In the genomic region with DNA sequence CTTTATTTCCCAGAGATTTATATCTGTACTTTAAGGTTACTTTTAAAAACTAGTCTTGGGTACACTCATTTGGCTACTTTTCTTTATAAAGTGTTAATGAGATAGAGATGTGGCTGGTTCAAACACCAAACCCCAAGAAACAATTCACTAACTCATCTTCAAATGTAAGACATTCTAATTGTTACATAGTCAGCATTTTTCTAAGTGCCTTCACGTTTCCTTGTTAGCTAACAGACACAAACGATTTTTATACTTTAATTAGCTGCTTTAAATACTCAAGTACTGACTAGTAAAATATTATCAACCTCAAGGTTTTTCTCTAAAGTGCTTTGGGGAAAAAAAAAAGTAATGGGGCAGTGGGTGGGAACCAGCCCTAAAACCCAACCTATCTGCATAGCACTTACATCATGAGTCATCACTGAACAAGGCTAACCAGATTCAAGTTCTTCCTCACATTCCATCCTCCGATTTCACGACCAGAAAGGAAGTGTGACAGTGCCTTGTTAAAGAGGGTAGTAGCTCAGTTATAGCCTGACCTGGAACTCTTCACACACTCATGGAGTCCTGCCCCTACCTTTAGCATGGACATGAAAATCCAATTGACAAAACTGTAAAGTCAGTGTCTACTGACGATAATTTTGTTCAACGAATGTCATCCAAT, we compare ENCODE assay signal across 8 mouse cellular contexts. TPM values are rescaled to one million over a fixed set of nuclear protein-coding genes. Genes with fewer than 3 reads are reported as not detected.
DNase-seq lines count a peak whose midpoint lies in the region; ATAC-seq and TF ChIP-seq lines count a peak whose summit lies in the region.

No protein-coding gene starts in this region.

- ATAC-seq in embryonic facial prominence, embryonic 14.5 days (ENCODE audit: low read depth): no peak
- ATAC-seq in hindbrain, embryonic 14.5 days (ENCODE audit: low FRiP score): no peak
- 0 out of 2 replicates have a peak, but pooled peaks have one; percentile 4 for ATAC-seq in stomach, embryonic 16.5 days (ENCODE audit: insufficient read depth, low FRiP score)

- peak; percentile 45 for DNase-seq in embryo, embryonic 10.5 days (ENCODE audit: low spot score)
- no peak for DNase-seq in embryo, embryonic 10 days (ENCODE audit: low spot score)
- peak; percentile 62 for DNase-seq in embryonic facial prominence, embryonic 14.5 days (ENCODE audit: low spot score)
- no peak for DNase-seq in hindbrain, embryonic 14.5 days (ENCODE audit: low spot score)
- peak; percentile 15 for DNase-seq in lung, postnatal 14 days
- no peak for DNase-seq in frontal cortex, postnatal 25 days (ENCODE audit: low spot score in 2 of 2)

- TF ChIP-seq CTCF in E14TG2a.4 (conservative IDR thresholded peaks at IDR 0.05; ENCODE audit: low read length): no peak

- peak overlapping the region; percentile 96 for H3K4me3 ChIP-seq in E14TG2a.4 (replicated peaks; ENCODE audit: low read length)
- H3K4me3 ChIP-seq in embryonic facial prominence, embryonic 14.5 days (ENCODE audit: low read depth, low read length): peak overlapping the region; percentile 98
- H3K4me3 ChIP-seq in hindbrain, embryonic 14.5 days (replicated peaks; ENCODE audit: low read length): peak overlapping the region; percentile 64
- H3K4me3 ChIP-seq in stomach, embryonic 16.5 days (replicated peaks; ENCODE audit: low read length): peak overlapping the region; percentile 95

- H3K9ac ChIP-seq in embryonic facial prominence, embryonic 14.5 days (ENCODE audit: low read depth, low read length): peak overlapping the region; percentile 98
- peak overlapping the region; percentile 87 for H3K9ac ChIP-seq in hindbrain, embryonic 14.5 days
- peak overlapping the region; percentile 96 for H3K9ac ChIP-seq in stomach, embryonic 16.5 days (ENCODE audit: low read length)

- peak overlapping the region; percentile 79 for H3K4me2 ChIP-seq in embryonic facial prominence, embryonic 14.5 days (ENCODE audit: low read depth, low read length)
- peak overlapping the region; percentile 90 for H3K4me2 ChIP-seq in hindbrain, embryonic 14.5 days (replicated peaks)
- peak overlapping the region; percentile 93 for H3K4me2 ChIP-seq in stomach, embryonic 16.5 days (ENCODE audit: low read depth, low read length)

- peaks cover 42% of the 10 kb centered on the region for H3K36me3 ChIP-seq in E14TG2a.4 (ENCODE audit: insufficient read depth, low read length)
- H3K36me3 ChIP-seq in embryonic facial prominence, embryonic 14.5 days (ENCODE audit: control insufficient read depth, insufficient read depth, low read length): peaks cover 29% of the 10 kb centered on the region
- H3K36me3 ChIP-seq in hindbrain, embryonic 14.5 days (replicated peaks; ENCODE audit: control insufficient read depth, insufficient read depth): peaks cover 30% of the 10 kb centered on the region
- peaks cover 12% of the 10 kb centered on the region; the same call in 1 of the 2 replicates for H3K36me3 ChIP-seq in stomach, embryonic 16.5 days (ENCODE audit: control insufficient read depth, insufficient read depth, low read length)

- peaks cover 46% of the 10 kb centered on the region for H3K4me1 ChIP-seq in E14TG2a.4 (replicated peaks; ENCODE audit: low read depth, low read length)
- H3K4me1 ChIP-seq in embryonic facial prominence, embryonic 14.5 days (ENCODE audit: control insufficient read depth, insufficient read depth, low read length): peaks cover 13% of the 10 kb centered on the region
- H3K4me1 ChIP-seq in hindbrain, embryonic 14.5 days (replicated peaks; ENCODE audit: control insufficient read depth, insufficient read depth, low read length): peaks cover 35% of the 10 kb centered on the region
- peaks cover 7% of the 10 kb centered on the region for H3K4me1 ChIP-seq in stomach, embryonic 16.5 days (ENCODE audit: control insufficient read depth, insufficient read depth, low read length)

- 13% methylated on average over 6 of the region's 6 CpGs for WGBS in embryonic facial prominence, embryonic 14.5 days
- WGBS in hindbrain, embryonic 14.5 days: 22% methylated on average over 6 of the region's 6 CpGs
- WGBS in stomach, embryonic 16.5 days: 10% methylated on average over 6 of the region's 6 CpGs

- peaks cover 16% of the 10 kb centered on the region for H3K27me3 ChIP-seq in E14TG2a.4 (ENCODE audit: insufficient read depth, low read length)
- no peaks in the 10 kb centered on the region for H3K27me3 ChIP-seq in embryonic facial prominence, embryonic 14.5 days (replicated peaks; ENCODE audit: control insufficient read depth, insufficient read depth, low read length)
- no peaks in the 10 kb centered on the region for H3K27me3 ChIP-seq in hindbrain, embryonic 14.5 days (ENCODE audit: control insufficient read depth, insufficient read depth, low read length)
- no peaks in the 10 kb centered on the region for H3K27me3 ChIP-seq in stomach, embryonic 16.5 days (ENCODE audit: control insufficient read depth, insufficient read depth, low read length)

- H3K9me3 ChIP-seq in E14TG2a.4 (ENCODE audit: low read length): no peaks in the 10 kb centered on the region
- H3K9me3 ChIP-seq in embryonic facial prominence, embryonic 14.5 days (ENCODE audit: control insufficient read depth, low read length): no peaks in the 10 kb centered on the region
- H3K9me3 ChIP-seq in hindbrain, embryonic 14.5 days (ENCODE audit: control insufficient read depth, low read length): no peaks in the 10 kb centered on the region
- no peaks in the 10 kb centered on the region for H3K9me3 ChIP-seq in stomach, embryonic 16.5 days (replicated peaks; ENCODE audit: control insufficient read depth, low read length)

- peak overlapping the region; percentile 95; the same call in 1 of the 2 replicates for H3K27ac ChIP-seq in embryonic facial prominence, embryonic 14.5 days (replicated peaks; ENCODE audit: low read depth, low read length)
- H3K27ac ChIP-seq in hindbrain, embryonic 14.5 days: no peak overlapping the region
- peak overlapping the region; percentile 95 for H3K27ac ChIP-seq in stomach, embryonic 16.5 days (ENCODE audit: low read length)

RNA-seq across cellular contexts. Expression of a gene that starts 1.5 kb away (rescaled TPM):
- 233 and 318 TPM in 2 replicates for polyA plus RNA-seq in embryonic facial prominence, embryonic 14.5 days (2014; fragmentation: Nextera tagmentation; extraction: Ambion mirVana)
- 583 and 597 TPM in 2 replicates for polyA plus RNA-seq in hindbrain, embryonic 14.5 days (2014; fragmentation: Nextera tagmentation; extraction: Ambion mirVana)
- polyA plus RNA-seq in stomach, embryonic 16.5 days (2015; fragmentation: Nextera tagmentation; extraction: Ambion mirVana): 188 and 192 TPM in 2 replicates

RNA-seq across cellular contexts. Expression of a gene that starts 43.7 kb away (rescaled TPM):
- not detected in 2 replicates for polyA plus RNA-seq in embryonic facial prominence, embryonic 14.5 days (2014; fragmentation: Nextera tagmentation; extraction: Ambion mirVana)
- polyA plus RNA-seq in hindbrain, embryonic 14.5 days (2014; fragmentation: Nextera tagmentation; extraction: Ambion mirVana): not detected in 2 replicates
- polyA plus RNA-seq in stomach, embryonic 16.5 days (2015; fragmentation: Nextera tagmentation; extraction: Ambion mirVana): not detected in 2 replicates

Comparison
In these comparisons a context has a peak if more than half of its experiments do, and no peak if none do; other contexts are left out.
1. DNase-seq: peak in embryo, embryonic 10.5 days (single experiment), embryonic facial prominence, embryonic 14.5 days (single experiment) and lung, postnatal 14 days (single experiment); none in embryo, embryonic 10 days (single experiment), hindbrain, embryonic 14.5 days (single experiment) and frontal cortex, postnatal 25 days (0 of 2).
2. Peak in every context shown above with its lines, with median percentiles within 50 percentile points of each other: H3K4me3 ChIP-seq, H3K4me2 ChIP-seq and H3K9ac ChIP-seq.